Mouse (Mus musculus) megakaryocyte-erythroid progenitor cell, adult 5-6 weeks (primary cell): ENCODE measurements around the gene Clip2. TPM values are rescaled to one million over a fixed set of nuclear protein-coding genes. Genes with fewer than 3 reads are reported as not detected.
"Not testable (repeated sequence)": the region's sequence is repeated elsewhere in the genome, so short reads cannot be mapped to it uniquely, and the experiment has no call there.

Experiments used
- ATAC-seq: replicated peaks from 2 replicates; pipeline ENCODE4 v1.8.0; 2016; ENCODE audit warnings: mild to moderate bottlenecking, inconsistent platforms; ENCODE audit not compliant: severe bottlenecking, poor library complexity, low FRiP score, low TSS enrichment
- total RNA-seq, 2 experiments: library from RNA; stranded (forward) in 1 of 2; stranded (reverse) in 1 of 2; fragments of 200-1000, 215-1000 nt in 1 of 2; fragments of >200 nt in 1 of 2; fragmentation: Nextera tagmentation in 1 of 2; gene quantifications; 2 replicates each; pipeline ENCODE4 v1.2.3; 2014 to 2017

Gene Clip2
- total RNA-seq, 2 experiments from 2014 or later, result 4.6 to 7.0 TPM

DNA sequence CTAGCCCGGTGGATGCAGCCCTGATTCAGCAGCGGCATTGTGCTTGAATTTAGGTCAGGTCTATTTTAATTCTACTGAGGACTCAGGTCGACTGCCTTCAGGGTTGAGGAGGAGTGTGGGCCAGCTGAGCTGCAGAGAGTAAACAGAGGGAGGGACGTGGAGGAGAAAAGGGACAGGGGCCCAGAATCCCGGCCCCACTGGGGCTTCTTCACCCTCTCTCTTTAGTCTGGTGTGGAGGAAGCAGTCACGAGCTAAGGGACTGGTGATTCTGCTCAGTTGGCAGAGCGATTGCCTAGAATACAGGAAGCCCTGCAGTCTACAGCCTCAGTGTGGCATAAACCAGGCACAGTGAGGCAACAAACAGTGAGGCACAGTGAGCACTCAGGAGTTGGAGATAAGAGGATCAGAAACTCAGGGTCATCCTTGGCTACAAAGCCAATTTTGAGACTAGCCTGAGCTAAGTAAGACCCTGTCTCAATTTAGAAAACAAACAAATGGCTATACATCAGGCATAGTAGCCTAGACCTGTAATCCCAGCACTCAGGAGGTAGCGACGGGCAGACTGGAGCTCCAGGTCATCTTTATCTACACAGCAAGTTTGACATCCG lies 84.0 kb downstream of the Clip2 start:
- ATAC-seq, result no peak

DNA sequence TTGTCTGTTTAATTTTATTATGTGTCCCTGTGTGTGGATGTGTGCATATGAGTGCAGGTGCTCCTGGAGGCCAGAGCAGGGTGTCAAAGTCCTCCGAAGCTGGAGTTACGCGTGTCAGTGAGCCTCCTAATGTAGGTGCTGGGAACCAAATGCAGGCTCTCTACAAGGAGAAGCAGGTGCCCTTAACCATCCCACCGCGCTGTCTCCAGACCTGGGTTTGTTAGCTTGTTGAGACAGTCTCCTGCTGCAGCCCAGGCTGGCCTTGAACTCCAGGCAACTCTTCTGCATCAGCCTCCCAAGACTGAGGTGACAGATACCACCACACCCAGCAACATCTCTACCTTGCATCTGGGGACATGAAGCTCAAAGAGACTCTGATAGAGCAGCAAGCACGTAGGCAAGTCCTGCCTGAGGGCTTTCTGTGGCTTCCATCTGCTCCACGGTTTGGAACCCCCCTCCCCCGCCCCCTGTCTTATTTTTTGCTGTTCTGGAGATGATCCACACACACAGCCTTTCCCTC lies 85.1 kb downstream of the Clip2 start:
- peak; percentile 91 for ATAC-seq

DNA sequence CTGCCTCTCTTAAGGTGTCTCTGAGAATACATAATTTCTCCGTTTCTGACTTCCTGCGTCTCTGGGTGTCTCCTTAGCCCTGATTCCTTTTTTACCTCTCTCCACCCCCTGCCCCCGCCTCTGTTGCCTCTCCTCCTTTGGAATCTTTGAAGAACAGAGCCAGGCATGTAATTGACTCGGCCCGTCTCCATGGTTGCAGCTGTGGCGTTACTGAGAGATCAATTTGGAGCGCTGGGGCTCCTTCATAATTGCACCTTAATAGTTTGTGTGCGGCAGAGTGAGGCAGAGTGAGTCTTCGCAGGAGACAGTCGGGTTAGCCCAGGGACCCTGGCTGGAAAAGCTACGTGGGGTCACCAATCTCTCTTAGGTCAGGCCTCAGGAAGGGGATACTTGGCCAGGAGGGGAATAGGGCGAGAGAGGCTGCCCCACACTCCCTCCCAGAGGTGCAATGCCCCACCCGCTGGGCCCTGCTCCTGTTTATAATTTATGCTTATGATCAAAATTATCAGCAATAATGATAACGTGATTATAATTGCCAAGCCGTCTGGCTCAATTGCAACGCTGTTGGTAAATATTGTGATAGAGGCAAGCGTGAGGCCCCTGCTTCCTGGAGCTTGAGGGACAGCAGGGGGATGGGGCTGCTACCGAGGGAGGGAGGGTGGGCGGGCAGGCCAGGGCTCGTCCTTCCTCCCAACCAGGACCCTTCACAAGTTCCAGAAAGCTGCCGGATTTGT lies 85.8 kb downstream of the Clip2 start:
- no peak for ATAC-seq

DNA sequence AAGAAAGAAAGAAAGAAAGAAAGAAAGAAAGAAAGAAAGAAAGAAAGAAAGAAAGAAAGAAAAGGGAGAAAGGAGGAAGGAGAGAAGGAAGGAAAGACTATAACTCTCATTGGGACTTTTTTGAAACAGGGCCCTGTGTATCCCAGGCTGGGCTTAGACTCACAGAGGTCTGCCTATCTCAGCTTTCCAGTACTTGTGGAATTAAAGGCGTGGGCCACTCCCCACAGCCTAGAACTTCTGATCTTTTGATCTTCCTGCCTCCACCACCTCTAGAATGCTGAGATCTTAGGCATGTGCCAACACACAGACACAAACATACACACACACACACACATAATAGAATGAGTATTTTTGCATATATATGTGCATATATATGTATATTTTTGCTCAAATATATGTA lies 87.0 kb downstream of the Clip2 start:
- no peak for ATAC-seq

DNA sequence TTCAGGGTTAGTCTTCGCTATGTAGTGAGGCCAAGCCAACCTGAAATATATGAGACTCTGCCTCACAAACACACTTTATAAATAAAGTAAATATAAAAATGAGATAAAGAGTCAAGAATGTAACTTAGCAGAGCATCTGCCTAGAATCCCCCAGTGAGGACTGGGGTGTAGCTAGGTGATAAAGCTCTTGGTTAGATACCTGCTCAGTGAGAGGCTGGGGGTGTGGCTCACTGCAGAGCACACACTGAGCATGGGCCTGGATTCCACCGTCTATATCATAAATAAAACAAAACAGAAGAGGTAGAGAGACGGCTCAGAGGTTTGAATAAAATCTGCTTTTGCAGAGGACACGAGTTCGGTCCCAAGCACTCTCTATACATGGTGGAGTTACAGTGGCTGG lies 88.0 kb downstream of the Clip2 start:
- 0 out of 2 replicates have a peak, but pooled peaks have one; percentile 50 for ATAC-seq

DNA sequence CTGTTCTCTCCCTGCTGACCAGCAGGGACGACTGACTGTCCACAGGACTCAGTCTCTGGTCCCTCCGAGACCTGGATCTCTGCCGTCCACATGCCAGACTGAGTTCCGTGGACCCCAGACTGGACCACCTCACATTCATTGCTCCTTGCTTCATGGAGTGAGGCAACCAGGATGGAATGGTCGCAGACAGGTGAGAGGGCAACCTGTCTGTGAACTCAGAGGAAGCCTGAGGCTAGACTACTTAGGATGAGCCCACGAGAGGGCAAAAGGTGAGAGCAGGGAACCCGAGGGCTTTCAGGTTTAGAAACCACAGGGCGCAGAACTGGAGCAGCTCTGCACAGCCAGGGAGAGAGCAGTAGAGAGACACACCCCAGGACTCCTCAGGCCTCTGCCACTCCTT lies 89.5 kb downstream of the Clip2 start:
- ATAC-seq, result no peak

DNA sequence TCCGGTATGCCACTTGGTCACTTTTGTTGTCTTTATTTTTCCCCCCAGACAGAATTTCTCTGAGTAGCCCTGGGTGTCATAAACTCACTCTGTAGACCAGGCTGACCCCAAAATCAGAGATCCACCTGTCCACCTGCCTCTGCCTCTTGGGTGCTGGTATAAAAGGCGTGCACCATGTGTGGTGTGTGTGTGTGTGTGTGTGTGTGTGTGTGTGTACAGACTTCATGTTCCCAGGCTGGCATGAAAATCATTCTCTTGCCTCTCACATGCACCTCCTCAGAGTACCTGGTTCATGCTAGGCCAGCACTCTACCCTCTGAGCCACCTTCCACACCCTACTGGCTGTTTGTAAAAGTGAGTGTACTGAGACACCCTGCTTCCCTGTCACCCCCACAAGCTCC lies 89.9 kb downstream of the Clip2 start:
- ATAC-seq, result no peak

DNA sequence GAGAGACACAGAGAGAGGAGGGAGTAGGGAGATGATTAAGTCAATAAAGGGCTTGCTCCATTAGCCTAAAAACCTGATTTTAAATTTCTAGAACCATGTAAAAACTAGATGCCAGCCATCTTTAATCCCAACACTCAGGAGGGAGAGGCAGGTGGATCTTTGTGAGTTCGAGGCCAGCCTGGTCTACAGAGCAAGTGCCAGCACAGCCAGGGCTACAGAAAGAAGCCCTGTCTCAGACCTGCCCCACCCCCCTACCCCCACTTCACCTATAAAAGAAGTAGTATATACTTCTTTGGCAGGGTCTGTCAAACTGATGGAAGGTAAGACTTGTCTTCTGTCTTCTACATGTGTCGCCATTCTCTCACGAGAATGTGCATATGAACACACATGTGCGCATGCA lies 91.7 kb downstream of the Clip2 start:
- ATAC-seq, result no peak

DNA sequence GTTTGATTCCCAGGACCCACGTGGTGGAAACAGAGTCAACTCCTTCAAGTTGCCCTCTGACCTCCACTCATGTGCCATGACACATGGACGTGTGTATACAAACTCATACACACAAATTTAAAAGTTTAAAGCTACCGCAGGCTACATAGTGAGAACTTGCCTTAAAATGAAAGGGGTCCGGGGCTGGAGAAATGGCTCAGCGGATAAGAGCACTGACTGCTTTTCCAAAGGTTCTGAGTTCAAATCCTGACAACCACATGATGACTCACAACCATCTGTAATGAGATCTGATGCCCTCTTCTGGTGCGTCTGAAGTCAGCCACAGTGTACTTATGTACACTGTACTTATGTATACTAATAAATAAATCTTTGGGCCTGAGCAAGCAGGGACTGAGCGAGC lies 93.1 kb downstream of the Clip2 start:
- ATAC-seq, result no peak

DNA sequence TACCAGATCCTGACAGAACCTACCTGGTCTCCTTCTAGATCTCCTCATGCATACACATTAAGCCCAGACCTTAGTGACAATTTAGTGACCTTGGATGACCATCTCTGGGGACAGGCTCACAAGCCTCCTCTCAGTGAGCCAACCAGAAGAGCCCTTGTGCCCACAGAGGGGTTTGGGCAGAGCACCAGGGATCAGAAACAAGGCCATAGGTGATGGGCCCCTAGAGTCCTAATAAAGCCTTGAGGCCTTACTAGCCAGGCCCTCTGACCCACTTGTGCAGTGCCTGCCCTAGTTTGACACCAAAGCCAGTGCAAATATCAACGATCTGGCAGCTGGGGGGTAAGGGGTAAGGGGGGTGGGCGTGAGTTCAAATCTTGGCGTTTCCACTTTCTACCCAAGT lies 93.8 kb downstream of the Clip2 start:
- ATAC-seq, result no peak

DNA sequence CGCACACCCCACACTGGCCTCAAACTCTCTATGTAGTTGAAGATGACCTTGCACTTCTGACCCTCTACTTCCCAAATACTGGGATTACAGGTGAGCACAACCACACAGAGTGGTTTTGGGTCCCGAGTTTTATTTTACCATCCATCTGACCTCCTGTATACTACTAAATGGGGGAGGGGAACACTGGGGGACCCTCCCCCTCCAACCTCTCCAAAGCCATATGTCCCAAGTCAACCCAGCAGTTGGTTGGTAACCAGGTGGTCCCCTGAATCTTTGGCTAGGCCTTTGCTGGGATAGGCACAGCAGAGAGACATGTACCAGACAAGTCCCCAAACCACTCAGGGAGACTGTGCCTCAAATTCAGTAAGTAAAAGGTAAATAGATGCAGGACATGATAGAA lies 94.9 kb downstream of the Clip2 start:
- ATAC-seq, result no peak

DNA sequence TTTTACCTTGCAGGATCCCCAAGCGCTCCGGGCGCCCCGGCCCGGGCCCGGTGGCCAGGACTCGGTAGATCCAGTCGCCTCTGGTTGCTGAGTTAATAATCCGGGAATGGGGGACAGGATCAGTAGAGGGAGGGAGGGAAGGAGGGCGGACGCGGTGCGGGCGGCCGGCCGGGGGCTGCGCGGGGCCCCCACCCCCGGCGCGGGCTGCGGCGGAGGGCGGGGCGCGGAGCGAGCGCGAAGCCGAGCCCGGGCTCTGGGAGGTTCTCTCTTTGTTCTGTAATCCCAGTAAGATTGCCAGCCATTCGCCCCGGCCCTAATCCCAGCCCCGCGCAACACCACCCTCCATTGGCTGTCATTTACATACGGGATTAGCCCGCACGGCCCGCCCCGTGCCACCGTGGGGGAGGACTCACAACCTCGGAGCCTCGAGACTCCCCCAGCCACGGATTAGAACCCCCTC lies 95.7 kb downstream of the Clip2 start, which contains the start of gene Gtf2ird1:
Gene Gtf2ird1, minus strand, starts transcription at position 214 of the 460 bp plus-strand sequence.
- ATAC-seq, result peak; percentile 91

DNA sequence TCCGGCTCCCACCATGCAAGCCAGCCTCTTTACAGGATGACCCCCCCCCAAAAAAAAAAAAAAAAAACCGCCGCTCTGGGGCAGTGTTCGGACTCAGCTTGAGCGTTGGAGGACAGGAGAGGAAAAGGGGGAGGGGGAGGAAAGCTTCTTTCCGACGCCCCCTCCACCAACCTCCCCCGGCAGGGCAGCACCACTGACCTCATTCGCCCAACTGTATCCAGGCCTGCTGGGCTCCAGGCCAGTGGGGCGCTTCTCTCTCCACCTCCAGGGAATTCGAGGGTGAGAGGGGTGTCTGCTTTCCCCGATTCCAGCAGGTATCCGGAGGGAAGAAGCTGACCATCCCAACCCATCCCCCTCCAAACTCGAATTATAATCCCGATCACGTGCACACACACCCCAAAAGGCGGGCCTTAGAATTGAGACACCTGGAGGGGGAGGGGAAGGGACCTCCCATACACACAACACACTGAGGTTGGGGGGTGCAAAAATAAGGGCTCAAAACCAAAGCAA lies 96.3 kb downstream of the Clip2 start:
- peak; percentile 34; the same call in 1 of the 2 replicates for ATAC-seq

DNA sequence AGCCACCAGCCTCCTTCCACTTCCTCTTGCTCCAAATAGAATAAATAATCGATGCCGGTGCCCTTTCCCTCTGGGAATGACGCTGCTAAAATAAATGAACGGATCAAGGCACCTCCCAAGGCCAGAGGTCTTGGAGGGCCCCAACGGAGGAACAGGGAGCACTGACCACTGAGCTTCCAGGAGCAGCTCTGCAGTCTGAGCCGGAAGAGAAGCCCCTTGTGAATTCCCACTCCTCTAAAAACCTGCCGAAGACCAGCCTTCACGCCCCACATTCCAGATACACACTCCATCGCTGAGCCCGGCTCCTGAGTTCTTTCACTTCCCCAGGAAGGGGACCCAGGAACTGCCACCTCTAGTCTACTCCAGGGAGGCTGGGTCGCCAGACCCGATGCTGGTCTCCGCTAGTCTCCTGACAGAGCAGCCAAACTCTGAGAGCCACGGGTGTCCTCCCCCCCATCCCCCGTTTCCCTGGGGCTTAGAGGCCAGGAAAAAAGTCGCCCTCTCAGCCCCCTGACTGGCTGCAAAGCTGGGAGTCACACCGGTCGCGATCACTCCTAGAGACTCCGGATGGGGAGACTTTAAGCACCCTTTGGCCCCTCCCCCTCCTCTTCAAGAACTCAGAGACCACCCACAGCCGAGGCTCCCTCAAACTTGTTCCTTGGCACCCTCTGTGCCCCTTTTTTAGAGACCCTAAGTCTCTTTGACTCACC lies 96.9 kb downstream of the Clip2 start:
- peak; percentile 33 for ATAC-seq

DNA sequence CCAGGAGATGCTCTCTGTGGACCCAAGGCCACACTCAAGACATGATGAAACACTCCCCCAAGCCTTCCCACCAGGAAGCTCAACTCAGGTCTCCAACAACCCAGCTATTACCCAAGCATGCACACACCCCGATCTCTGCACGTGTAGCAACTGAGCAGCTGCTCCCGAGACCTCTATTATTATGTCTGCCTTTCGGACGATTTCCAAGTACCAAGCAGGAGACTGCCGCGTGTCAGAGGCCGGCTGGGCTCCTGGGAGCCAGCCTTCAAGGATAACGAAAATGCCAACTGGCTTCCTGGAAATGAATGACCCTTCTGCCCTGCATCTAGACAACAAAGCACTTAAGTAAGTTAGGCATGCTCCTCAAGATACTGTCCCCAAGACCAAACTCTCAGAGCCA lies 97.8 kb downstream of the Clip2 start:
- ATAC-seq, result no peak

DNA sequence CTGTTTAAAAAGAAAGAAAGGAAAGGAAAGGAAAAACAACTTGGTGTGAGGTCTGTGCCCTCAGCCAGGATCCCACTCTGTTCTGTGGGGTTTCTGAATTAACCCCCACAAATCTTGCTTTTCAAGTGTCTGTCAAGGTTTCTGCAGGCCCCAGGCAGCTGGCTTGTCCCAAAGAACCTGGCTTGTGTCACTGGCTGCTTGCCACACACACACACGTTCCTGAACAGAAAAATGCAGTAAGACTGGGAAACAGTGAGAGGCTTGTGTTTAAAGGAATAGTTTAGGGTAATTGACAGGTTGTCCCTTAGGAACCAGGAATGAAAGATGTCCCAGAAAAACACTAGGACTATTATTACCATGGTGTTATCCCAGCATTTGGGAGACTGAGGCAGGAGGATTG lies 98.7 kb downstream of the Clip2 start:
- ATAC-seq, result no peak

DNA sequence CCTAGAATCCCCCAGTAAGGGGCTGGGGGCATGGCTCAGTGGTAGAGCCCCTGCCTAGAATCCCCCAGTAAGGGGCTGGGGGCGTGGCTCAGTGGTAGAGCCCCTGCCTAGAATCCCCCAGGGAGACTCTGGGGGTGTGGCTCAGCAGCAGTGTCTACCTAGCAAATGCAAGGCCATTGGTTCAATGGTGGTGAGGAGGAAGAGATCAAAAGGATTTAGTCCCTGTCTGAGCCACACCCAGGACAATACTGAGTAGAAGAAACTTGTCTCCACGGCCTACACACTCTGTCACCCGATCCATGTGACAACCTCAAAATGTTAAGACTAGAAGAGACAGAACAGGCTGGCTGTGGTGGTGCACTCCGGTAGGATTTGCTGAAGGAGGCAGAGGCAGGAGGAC lies 105.5 kb downstream of the Clip2 start:
- ATAC-seq, result not testable (repeated sequence)

DNA sequence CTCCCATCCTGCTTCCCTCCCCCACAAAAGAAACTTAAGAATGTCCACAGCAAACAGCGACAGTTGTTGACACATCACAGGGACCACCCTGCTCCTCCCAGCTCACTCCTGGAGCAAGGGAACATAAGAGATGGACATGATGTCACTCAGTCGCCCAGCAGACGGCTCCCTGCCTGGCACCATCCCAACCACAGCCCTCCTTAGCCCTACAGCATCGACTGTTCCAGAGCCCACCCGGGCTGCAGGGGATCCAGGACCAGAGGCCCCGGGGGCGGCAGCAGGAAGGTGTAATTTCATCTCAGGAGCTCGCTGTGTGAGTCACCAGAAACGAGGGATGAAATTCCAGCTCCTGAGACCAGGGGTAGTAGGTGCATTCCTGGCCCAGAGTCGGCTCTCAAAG lies 106.3 kb downstream of the Clip2 start:
- no peak for ATAC-seq

DNA sequence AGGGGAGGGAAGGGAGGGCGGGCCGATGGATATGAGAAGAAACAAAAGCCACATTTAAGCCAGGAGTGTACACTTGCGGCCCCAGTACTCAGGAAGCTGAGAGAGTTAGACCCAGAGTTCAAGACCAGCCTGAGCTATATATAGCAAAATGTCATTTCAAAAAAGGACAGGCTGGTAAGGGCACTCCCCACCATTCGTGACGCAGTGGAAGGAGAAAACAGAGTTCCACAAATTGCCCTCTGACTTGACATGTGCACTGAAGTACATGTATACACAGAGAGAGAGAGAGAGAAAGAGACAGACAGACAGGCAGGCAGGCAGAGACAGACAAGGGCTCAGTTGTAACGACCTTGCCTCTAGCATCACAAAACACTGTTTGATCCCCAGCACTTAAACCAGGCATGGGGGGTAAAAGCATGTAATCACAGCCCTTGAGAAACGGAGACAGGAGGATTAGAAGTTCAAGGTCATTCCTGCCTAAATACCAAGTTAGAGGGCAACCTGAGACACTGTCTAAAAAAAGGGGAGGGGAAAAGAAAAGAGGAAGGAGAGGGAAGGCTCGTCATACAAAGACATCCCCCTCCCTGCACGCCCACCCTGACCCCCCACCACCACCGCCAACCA lies 106.9 kb downstream of the Clip2 start:
- no peak for ATAC-seq

DNA sequence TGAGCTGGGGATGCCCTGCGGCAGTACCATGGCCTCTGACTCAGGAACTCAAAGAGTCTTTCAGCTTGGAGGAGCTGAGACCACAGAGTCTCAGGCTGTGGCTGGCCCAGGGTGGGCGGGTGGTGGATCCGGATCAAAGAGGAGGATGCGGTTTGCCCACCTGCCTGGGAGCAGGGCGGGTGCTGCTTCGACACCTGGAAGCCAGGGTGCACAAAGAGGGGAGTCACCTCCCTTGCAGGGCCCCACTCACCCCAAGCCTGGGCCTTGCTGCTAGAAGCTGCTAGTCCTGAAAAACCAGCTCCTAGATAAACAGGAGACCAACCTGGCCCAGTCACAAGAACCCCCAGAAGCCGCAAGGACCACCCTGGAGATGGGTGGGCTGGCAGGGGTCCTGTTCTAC lies 107.8 kb downstream of the Clip2 start:
- ATAC-seq, result no peak
